Mouse (Mus musculus) brain, embryonic 14.5 days (tissue): Measurements from ENCODE around the gene Zfp114. TPM values are rescaled to one million over a fixed set of nuclear protein-coding genes. Genes with fewer than 3 reads are reported as not detected.

Experiments used
- DNase-seq: peaks from one replicate; pipeline ENCODE4 v3.0.0-alpha.2; 2011; ENCODE audit warnings: low read depth
- CTCF ChIP-seq: fragments of 200-500 bp; IDR thresholded peaks from 2 replicates; pipeline ENCODE4 v1.5.1; 2012; ENCODE audit warnings: inconsistent platforms, mild to moderate bottlenecking, moderate library complexity, borderline replicate concordance; ENCODE audit not compliant: insufficient read depth, insufficient read length; ENCODE audit errors: extremely low read depth
- POLR2A ChIP-seq: fragments of 200-500 bp; IDR thresholded peaks from 2 replicates; pipeline ENCODE4 v1.6.1; 2012; ENCODE audit warnings: mild to moderate bottlenecking, inconsistent platforms, borderline replicate concordance; ENCODE audit not compliant: poor library complexity, insufficient read depth, insufficient read length, severe bottlenecking; ENCODE audit errors: extremely low read depth
- polyA plus RNA-seq: library from polyadenylated mRNA; depleted of rRNA; stranded (reverse); fragments of >200 nt; gene quantifications from 2 replicates; pipeline ENCODE4 v1.2.3, GENCODE M21; 2012; rRNA removed

The Zfp114 gene
- polyA plus RNA-seq, 1 experiment: 2.5 TPM

- DNase-seq: no peak
- no peak for TF ChIP-seq POLR2A
- no peak for TF ChIP-seq CTCF
Measured at GRCm38 (mm10) chr7:24193157-24193556, 18.3 kb downstream of the Zfp114 start.

- DNase-seq: no peak
- TF ChIP-seq POLR2A: no peak
- TF ChIP-seq CTCF: no peak
Measured at GRCm38 (mm10) chr7:24196961-24197360, 22.1 kb downstream of the Zfp114 start.

- TF ChIP-seq POLR2A (peak; percentile 38; the same call in 1 of the 2 replicates), CTCF (no peak)
Measured at GRCm38 (mm10) chr7:24207488-24208261, 32.8 kb downstream of the Zfp114 start.

DNA sequence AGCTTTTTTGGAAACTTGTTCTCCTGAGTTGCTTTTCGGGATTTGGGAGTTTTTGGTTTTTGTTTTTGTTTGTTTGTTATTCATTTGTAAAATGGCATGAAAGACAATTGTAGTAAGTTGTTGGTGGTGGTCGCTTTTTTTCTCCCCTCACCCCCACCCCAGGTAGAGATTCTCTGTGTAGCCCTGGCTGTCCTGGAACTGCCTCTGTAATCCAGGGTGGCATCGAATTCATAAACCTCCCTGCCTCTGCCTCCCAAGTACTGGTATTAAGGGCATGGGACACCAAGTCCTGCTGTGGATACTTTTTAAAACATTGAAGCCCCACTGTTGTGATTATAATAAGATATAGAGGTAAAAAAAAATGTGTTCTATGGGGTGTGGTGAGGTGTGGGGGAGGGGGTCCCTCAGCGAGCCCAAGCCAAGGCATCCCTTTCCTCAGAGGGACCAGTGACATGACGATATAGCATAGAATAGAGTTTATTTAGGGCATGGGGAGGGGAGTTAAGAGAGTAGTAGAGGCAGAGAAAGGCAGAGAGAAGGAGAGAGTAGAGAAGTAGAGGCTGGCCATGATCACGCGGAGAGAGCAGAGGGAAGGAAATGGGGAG is 33.5 kb downstream of the Zfp114 start:
- TF ChIP-seq CTCF (no peak), POLR2A (no peak)
- no peak for DNase-seq

More at GRCm38 (mm10) chr7:24207488-24208261, 32.8 kb downstream of the Zfp114 start:
- DNase-seq: peak; percentile 96

GRCm38 (mm10) chr7:24210296-24210695 is 35.4 kb downstream of the Zfp114 start:
- TF ChIP-seq CTCF (no peak), POLR2A (no peak)
- DNase-seq: no peak

DNA sequence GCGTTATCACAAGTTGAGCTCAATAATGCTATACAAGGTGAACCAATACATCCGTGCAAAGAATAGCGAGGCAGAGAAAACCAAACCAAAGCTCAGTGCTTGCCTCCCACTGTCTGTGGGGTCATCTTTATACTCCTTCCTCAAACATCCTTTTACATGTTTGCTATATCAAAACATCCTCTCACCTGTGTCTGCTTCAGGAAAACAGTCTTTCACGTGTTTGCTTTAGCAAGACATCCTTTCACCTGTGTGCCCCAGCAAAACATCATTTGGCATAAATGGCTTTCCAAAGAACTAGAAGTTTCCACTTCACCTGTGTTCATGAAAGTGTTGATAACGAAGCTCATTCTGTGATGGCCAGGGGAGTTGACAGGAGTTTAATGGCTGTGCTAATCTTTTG is 36.5 kb downstream of the Zfp114 start, which contains the start of gene Zfp111:
Gene Zfp111 (minus strand): TSS at position 101 of the 400 bp plus-strand sequence.
- no peak for DNase-seq

More for the DNA sequence above, 36.5 kb downstream of the Zfp114 start, which contains the start of gene Zfp111:
- TF ChIP-seq CTCF: no peak
- TF ChIP-seq POLR2A: no peak

Other genes with a start within 250 kb of the Zfp114 start
- not detected in 2 replicates for gene Vmn1r179, start 248.1 kb upstream of the Zfp114 start, polyA plus RNA-seq
- gene Vmn1r180, start 224.4 kb upstream of the Zfp114 start, polyA plus RNA-seq: not detected in 2 replicates
- not detected in 2 replicates for gene Vmn1r181, start 200.4 kb upstream of the Zfp114 start, polyA plus RNA-seq
- gene V1rd19, start 173.4 kb upstream of the Zfp114 start, polyA plus RNA-seq: not detected in 2 replicates
- gene Vmn1r183, start 121.8 kb upstream of the Zfp114 start, polyA plus RNA-seq: not detected in 2 replicates
- gene Zfp180, start 93.1 kb upstream of the Zfp114 start, polyA plus RNA-seq: 35.8 and 39.9 TPM in 2 replicates
- 5.7 and 6.0 TPM in 2 replicates for gene Zfp112, start 62.7 kb upstream of the Zfp114 start, polyA plus RNA-seq
- 16.3 and 18.2 TPM in 2 replicates for gene Zfp235, start 40.9 kb upstream of the Zfp114 start, polyA plus RNA-seq
- 4.7 and 4.8 TPM in 2 replicates for gene Zfp111, start 36.4 kb downstream of the Zfp114 start, polyA plus RNA-seq
- gene Zfp109, start 62.5 kb downstream of the Zfp114 start, polyA plus RNA-seq: 3.3 and 3.5 TPM in 2 replicates
- gene Zfp108, start 79.7 kb downstream of the Zfp114 start, polyA plus RNA-seq: 4.0 and 4.4 TPM in 2 replicates
- 6.9 and 7.4 TPM in 2 replicates for gene Zfp93, start 95.4 kb downstream of the Zfp114 start, polyA plus RNA-seq
- 33.9 and 39.2 TPM in 2 replicates for gene Zfp61, start 126.2 kb downstream of the Zfp114 start, polyA plus RNA-seq
- 19.3 and 26.9 TPM in 2 replicates for gene Zfp94, start 141.6 kb downstream of the Zfp114 start, polyA plus RNA-seq
- gene Tescl, start 158.9 kb downstream of the Zfp114 start, polyA plus RNA-seq: 0.19 and 0.23 TPM in 2 replicates
- gene Lypd5, start 174.1 kb downstream of the Zfp114 start, polyA plus RNA-seq: 0.07 and 0.11 TPM in 2 replicates
- gene Kcnn4, start 195.2 kb downstream of the Zfp114 start, polyA plus RNA-seq: 0.76 and 1.4 TPM in 2 replicates
- gene Smg9, start 224.6 kb downstream of the Zfp114 start, polyA plus RNA-seq: 66.2 and 69.6 TPM in 2 replicates